Mouse (Mus musculus) splenic B cell, adult 2 months (primary cell): ENCODE results near the gene H2al1n.
"Not testable (repeated sequence)": the region's sequence is repeated elsewhere in the genome, so short reads cannot be mapped to it uniquely, and the experiment has no call there.

Experiments used
- DNase-seq: peaks from one replicate; pipeline ENCODE4 v3.0.0-alpha.2; 2011; ENCODE audit warnings: low read depth, low spot score
- H3K27me3 ChIP-seq: 2 replicates; pipeline ENCODE4 v1.6.1; 2012; ENCODE audit warnings: mild to moderate bottlenecking, low read length, moderate library complexity, mixed read lengths; ENCODE audit not compliant: control insufficient read depth, poor library complexity, insufficient read depth, severe bottlenecking
- H3K36me3 ChIP-seq: 2 replicates; pipeline ENCODE4 v1.6.1; 2012; ENCODE audit warnings: mild to moderate bottlenecking, low read length, moderate library complexity, mixed read lengths; ENCODE audit not compliant: control insufficient read depth, poor library complexity, insufficient read depth, severe bottlenecking

H2al1n gene

GRCm38 (mm10) chrX:14210848-14211247 is at the start of gene H2al1n:
Gene H2al1n (plus strand): TSS chrX:14211148.
- not testable (repeated sequence) for H3K36me3 ChIP-seq, H3K27me3 ChIP-seq, DNase-seq

GRCm38 (mm10) chrX:14199284-14199683 is 11.7 kb upstream of the H2al1n start:
- DNase-seq, result no peak
- H3K36me3 ChIP-seq, result no peaks in the 10 kb centered on the region
- H3K27me3 ChIP-seq, result no peaks in the 10 kb centered on the region

- no peaks in the 10 kb centered on the region for H3K36me3 ChIP-seq
- no peaks in the 10 kb centered on the region for H3K27me3 ChIP-seq
- DNase-seq, result no peak
These were observed 4.7 kb upstream of the H2al1n start for GRCm38 (mm10) chrX:14206112-14206875.

- Histone ChIP-seq H3K36me3 (no peaks in the 10 kb centered on the region), H3K27me3 (no peaks in the 10 kb centered on the region)
- DNase-seq, result no peak
These were observed 18.3 kb downstream of the H2al1n start for GRCm38 (mm10) chrX:14229218-14229617.

GRCm38 (mm10) chrX:14259597-14260239 is 48.8 kb downstream of the H2al1n start:
- Histone ChIP-seq H3K27me3 (no peaks in the 10 kb centered on the region), H3K36me3 (no peaks in the 10 kb centered on the region)
- DNase-seq, result no peak
